Mouse (Mus musculus): ENCODE data around the gene 1700025C18Rik. TPM values are rescaled to one million over a fixed set of nuclear protein-coding genes. Genes with fewer than 3 reads are reported as not detected.

Gene 1700025C18Rik
- total RNA-seq, 2 experiments from 2014 or later = not detected

GRCm38 (mm10) chr2:165049044-165049443, 41.5 kb downstream of the 1700025C18Rik start:
- no peak for TF ChIP-seq CTCF (conservative IDR thresholded peaks at IDR 0.05)
- H3K4me3 ChIP-seq = no peak overlapping the region

GRCm38 (mm10) chr2:165043729-165044128, 46.8 kb downstream of the 1700025C18Rik start:
- DNase-seq (ENCODE audit: low spot score in 2 of 2) = no peak
- TF ChIP-seq CTCF (conservative IDR thresholded peaks at IDR 0.05) = no peak
- no peak overlapping the region for H3K4me3 ChIP-seq
- no peak overlapping the region for H3K27ac ChIP-seq

More at GRCm38 (mm10) chr2:165049044-165049443, 41.5 kb downstream of the 1700025C18Rik start:
- no peak for DNase-seq (ENCODE audit: low spot score in 2 of 2)
- H3K27ac ChIP-seq = no peak overlapping the region

GRCm38 (mm10) chr2:165043090-165043636, 47.4 kb downstream of the 1700025C18Rik start:
- TF ChIP-seq CTCF (conservative IDR thresholded peaks at IDR 0.05) = no peak
- no peak for DNase-seq (ENCODE audit: low spot score in 2 of 2)
- Histone ChIP-seq H3K4me3 (peak overlapping the region; percentile 33), H3K27ac (no peak overlapping the region)

- DNase-seq (ENCODE audit: low spot score in 2 of 2) = no peak
- TF ChIP-seq CTCF (conservative IDR thresholded peaks at IDR 0.05) = no peak
- Histone ChIP-seq H3K27ac (no peak overlapping the region), H3K4me3 (no peak overlapping the region)
These were observed 48.4 kb downstream of the 1700025C18Rik start for GRCm38 (mm10) chr2:165042126-165042525.

GRCm38 (mm10) chr2:165037415-165037814, 53.1 kb downstream of the 1700025C18Rik start:
- DNase-seq (ENCODE audit: low spot score in 2 of 2) = no peak
- Histone ChIP-seq H3K4me3 (no peak overlapping the region), H3K27ac (no peak overlapping the region)
- no peak for TF ChIP-seq CTCF (conservative IDR thresholded peaks at IDR 0.05)

- TF ChIP-seq CTCF (conservative IDR thresholded peaks at IDR 0.05) = no peak
- H3K27ac ChIP-seq = peak overlapping the region; percentile 95
- DNase-seq (ENCODE audit: low spot score in 2 of 2) = no peak
- peak overlapping the region; percentile 71 for H3K4me3 ChIP-seq
These were observed 55.5 kb downstream of the 1700025C18Rik start for GRCm38 (mm10) chr2:165035058-165035431.

GRCm38 (mm10) chr2:165034131-165035057, 56.2 kb downstream of the 1700025C18Rik start, which contains the start of gene Ncoa5:
Gene Ncoa5 (minus strand): TSS chr2:165034867.
- Histone ChIP-seq H3K27ac (peak within 1 kb of the TSS; percentile 95), H3K4me3 (peak within 1 kb of the TSS; percentile 71)
- no peak for TF ChIP-seq CTCF (conservative IDR thresholded peaks at IDR 0.05)
- DNase-seq (ENCODE audit: low spot score in 2 of 2) = peak; percentile 98

- peak overlapping the region; percentile 71 for H3K4me3 ChIP-seq
- DNase-seq (ENCODE audit: low spot score in 2 of 2) = no peak
- TF ChIP-seq CTCF (conservative IDR thresholded peaks at IDR 0.05) = no peak
These were observed 57.2 kb downstream of the 1700025C18Rik start for GRCm38 (mm10) chr2:165033306-165033705.

GRCm38 (mm10) chr2:165032533-165032932, 58.0 kb downstream of the 1700025C18Rik start:
- no peak overlapping the region for H3K27ac ChIP-seq
- H3K4me3 ChIP-seq = peak overlapping the region; percentile 13; the same call in 1 of the 2 replicates
- TF ChIP-seq CTCF (conservative IDR thresholded peaks at IDR 0.05) = peak; percentile 71
- no peak for DNase-seq (ENCODE audit: low spot score in 2 of 2)

More at GRCm38 (mm10) chr2:165033306-165033705, 57.2 kb downstream of the 1700025C18Rik start:
- H3K27ac ChIP-seq = peak overlapping the region; percentile 95; the same call in 1 of the 2 replicates

Other genes with a start within 250 kb of the 1700025C18Rik start
- gene Pltp, start 233.0 kb downstream of the 1700025C18Rik start, total RNA-seq (2021) = 10 to 100 TPM; 67.4 to 86.9 TPM
- gene Pcif1, start 211.4 kb downstream of the 1700025C18Rik start, total RNA-seq (2021) = 10 to 100 TPM; 45.9 to 49.6 TPM
- 10 to 100 TPM; 29.0 to 30.9 TPM for gene Zfp335, start 179.0 kb downstream of the 1700025C18Rik start, total RNA-seq (2021)
- gene Mmp9, start 150.0 kb downstream of the 1700025C18Rik start, total RNA-seq (2021) = 1 to 10 TPM; 1.4 to 2.2 TPM
- gene Slc12a5, start 129.9 kb downstream of the 1700025C18Rik start, total RNA-seq (2021) = 100 to 1,000 TPM; 406 to 409 TPM
- gene Ncoa5, start 55.9 kb downstream of the 1700025C18Rik start, total RNA-seq (2021) = 10 to 100 TPM; 57.8 to 63.8 TPM
- under 1 TPM; 0.33 to 0.91 TPM for gene Cd40, start 35.1 kb downstream of the 1700025C18Rik start, total RNA-seq (2021)
- 10 to 100 TPM; 13.8 to 15.4 TPM for gene Cdh22, start 144.1 kb upstream of the 1700025C18Rik start, total RNA-seq (2021)
- 10 to 100 TPM; 94.6 to 98.4 TPM for gene Slc35c2, start 197.1 kb upstream of the 1700025C18Rik start, total RNA-seq (2021)
- 100 to 1,000 TPM; 200 to 202 TPM for gene Elmo2, start 235.7 kb upstream of the 1700025C18Rik start, total RNA-seq (2021)

Data from layer of hippocampus, adult 2 months (tissue).